Comparison of ENCODE assay signal across 13 mouse cellular contexts in genomic region chr19:23795156-23795555, GRCm38 (mm10). TPM values are rescaled to one million over a fixed set of nuclear protein-coding genes. Genes with fewer than 3 reads are reported as not detected.
DNase-seq lines count a peak whose midpoint lies in the region; ATAC-seq lines count a peak whose summit lies in the region.
"Had no signal": no experiment of that assay in that cellular context is flagged by ENCODE, and none has a peak within 500 bp of the region (broad histone marks: within the 10 kb centered on the region; RNA-seq: fewer than 3 reads in every experiment).

No protein-coding gene starts in this region.

- no peak overlapping the region for H3K9ac ChIP-seq in embryonic facial prominence, embryonic 14.5 days (ENCODE audit: low read depth, low read length)
- no peak overlapping the region for H3K9ac ChIP-seq in hindbrain, embryonic 14.5 days
- H3K9ac ChIP-seq in hindbrain, embryonic 11.5 days (ENCODE audit: low read depth, low read length) = no peak overlapping the region
- H3K9ac ChIP-seq: lung, embryonic 15.5 days had no signal

- H3K36me3 ChIP-seq in embryonic facial prominence, embryonic 14.5 days (ENCODE audit: control insufficient read depth, insufficient read depth, low read length) = no peaks in the 10 kb centered on the region
- no peaks in the 10 kb centered on the region for H3K36me3 ChIP-seq in embryonic facial prominence, embryonic 10.5 days (replicated peaks)
- no peaks in the 10 kb centered on the region for H3K36me3 ChIP-seq in hindbrain, embryonic 14.5 days (replicated peaks; ENCODE audit: control insufficient read depth, insufficient read depth)
- H3K36me3 ChIP-seq in hindbrain, embryonic 11.5 days (ENCODE audit: control insufficient read depth, insufficient read depth, low read length) = no peaks in the 10 kb centered on the region
- H3K36me3 ChIP-seq: lung, embryonic 15.5 days had no signal

- no peaks in the 10 kb centered on the region for H3K4me1 ChIP-seq in embryonic facial prominence, embryonic 14.5 days (ENCODE audit: control insufficient read depth, insufficient read depth, low read length)
- H3K4me1 ChIP-seq in embryonic facial prominence, embryonic 10.5 days = no peaks in the 10 kb centered on the region
- peaks cover 15% of the 10 kb centered on the region for H3K4me1 ChIP-seq in hindbrain, embryonic 14.5 days (replicated peaks; ENCODE audit: control insufficient read depth, insufficient read depth, low read length)
- H3K4me1 ChIP-seq in hindbrain, embryonic 11.5 days (replicated peaks; ENCODE audit: control insufficient read depth, insufficient read depth, low read length) = no peaks in the 10 kb centered on the region
- H3K4me1 ChIP-seq: lung, embryonic 15.5 days had no signal

- H3K27ac ChIP-seq in embryonic facial prominence, embryonic 14.5 days (replicated peaks; ENCODE audit: low read depth, low read length) = no peak overlapping the region
- H3K27ac ChIP-seq in embryonic facial prominence, embryonic 10.5 days (replicated peaks) = no peak overlapping the region
- H3K27ac ChIP-seq in hindbrain, embryonic 14.5 days = peak overlapping the region; percentile 4; the same call in 1 of the 2 replicates
- no peak overlapping the region for H3K27ac ChIP-seq in hindbrain, embryonic 11.5 days (ENCODE audit: low read depth, low read length)
- H3K27ac ChIP-seq: lung, embryonic 15.5 days had no signal

- DNase-seq in embryonic facial prominence, embryonic 14.5 days (ENCODE audit: low spot score) = no peak
- DNase-seq in embryonic facial prominence, embryonic 10.5 days (ENCODE audit: low spot score) = no peak
- no peak for DNase-seq in hindbrain, embryonic 14.5 days (ENCODE audit: low spot score)
- DNase-seq in hindbrain, embryonic 11.5 days (ENCODE audit: low spot score) = no peak
- DNase-seq in right cerebral cortex, adult 2 months (ENCODE audit: low spot score in 2 of 2) = peak; percentile 29 to 32
- DNase-seq in right cerebral cortex, postnatal 25 days = no peak
- no peak for DNase-seq in urinary bladder, postnatal 10 days (ENCODE audit: low spot score)
- DNase-seq: gastrocnemius, postnatal 36 days; kidney, adult 9 months; thymus, postnatal 14 days had no signal

- no peak overlapping the region for H3K4me2 ChIP-seq in embryonic facial prominence, embryonic 14.5 days (ENCODE audit: low read depth, low read length)
- H3K4me2 ChIP-seq in hindbrain, embryonic 14.5 days (replicated peaks) = no peak overlapping the region
- no peak overlapping the region for H3K4me2 ChIP-seq in hindbrain, embryonic 11.5 days (replicated peaks; ENCODE audit: low read depth, low read length)
- H3K4me2 ChIP-seq: lung, embryonic 15.5 days had no signal

- 72% methylated on average over 4 of the region's 4 CpGs for WGBS in embryonic facial prominence, embryonic 14.5 days
- WGBS in embryonic facial prominence, embryonic 10.5 days = 84% methylated on average over 4 of the region's 4 CpGs
- 37% methylated on average over 4 of the region's 4 CpGs for WGBS in hindbrain, embryonic 14.5 days
- 80% methylated on average over 4 of the region's 4 CpGs for WGBS in hindbrain, embryonic 11.5 days

- no peaks in the 10 kb centered on the region for H3K9me3 ChIP-seq in embryonic facial prominence, embryonic 14.5 days (ENCODE audit: control insufficient read depth, low read length)
- no peaks in the 10 kb centered on the region for H3K9me3 ChIP-seq in embryonic facial prominence, embryonic 10.5 days
- H3K9me3 ChIP-seq in hindbrain, embryonic 14.5 days (ENCODE audit: control insufficient read depth, low read length) = no peaks in the 10 kb centered on the region
- no peaks in the 10 kb centered on the region for H3K9me3 ChIP-seq in hindbrain, embryonic 11.5 days (ENCODE audit: control insufficient read depth, low read length)
- H3K9me3 ChIP-seq: lung, embryonic 15.5 days had no signal

- H3K4me3 ChIP-seq in embryonic facial prominence, embryonic 14.5 days (ENCODE audit: low read depth, low read length) = no peak overlapping the region
- no peak overlapping the region for H3K4me3 ChIP-seq in embryonic facial prominence, embryonic 10.5 days
- no peak overlapping the region for H3K4me3 ChIP-seq in hindbrain, embryonic 14.5 days (replicated peaks; ENCODE audit: low read length)
- H3K4me3 ChIP-seq in hindbrain, embryonic 11.5 days (ENCODE audit: low read depth, low read length) = no peak overlapping the region
- H3K4me3 ChIP-seq: lung, embryonic 15.5 days had no signal

- peak; percentile 65; the same call in 1 of the 2 replicates for ATAC-seq in embryonic facial prominence, embryonic 14.5 days (ENCODE audit: low read depth)
- peak; percentile 43; the same call in 1 of the 2 replicates for ATAC-seq in hindbrain, embryonic 14.5 days (ENCODE audit: low FRiP score)
- no peak for ATAC-seq in hindbrain, embryonic 11.5 days (ENCODE audit: low FRiP score)
- no peak for ATAC-seq in granulocyte monocyte progenitor cell, adult 5-6 weeks (replicated peaks; ENCODE audit: poor library complexity, severe bottlenecking)
- ATAC-seq: Patski had no signal

- H3K27me3 ChIP-seq in embryonic facial prominence, embryonic 14.5 days (replicated peaks; ENCODE audit: control insufficient read depth, insufficient read depth, low read length) = no peaks in the 10 kb centered on the region
- no peaks in the 10 kb centered on the region for H3K27me3 ChIP-seq in embryonic facial prominence, embryonic 10.5 days (replicated peaks; ENCODE audit: low read depth, poor library complexity, severe bottlenecking)
- H3K27me3 ChIP-seq in hindbrain, embryonic 14.5 days (ENCODE audit: control insufficient read depth, insufficient read depth, low read length) = no peaks in the 10 kb centered on the region
- H3K27me3 ChIP-seq in hindbrain, embryonic 11.5 days (ENCODE audit: control insufficient read depth, insufficient read depth, low read length) = no peaks in the 10 kb centered on the region
- H3K27me3 ChIP-seq: lung, embryonic 15.5 days had no signal

RNA-seq across cellular contexts. Expression of gene Apba1, which starts 36.5 kb away (rescaled TPM):
- polyA plus RNA-seq in embryonic facial prominence, embryonic 14.5 days (2014; fragmentation: Nextera tagmentation; extraction: Ambion mirVana) = 1.7 and 1.9 TPM in 2 replicates
- polyA plus RNA-seq in embryonic facial prominence, embryonic 10.5 days (2016; fragmentation: Nextera tagmentation; extraction: Ambion mirVana) = 0.31 TPM in 2 replicates
- 14.6 and 17.4 TPM in 2 replicates for polyA plus RNA-seq in hindbrain, embryonic 14.5 days (2014; fragmentation: Nextera tagmentation; extraction: Ambion mirVana)
- polyA plus RNA-seq in hindbrain, embryonic 11.5 days (2014; fragmentation: Nextera tagmentation; extraction: Ambion mirVana) = 2.6 TPM in 2 replicates
- total RNA-seq in granulocyte monocyte progenitor cell, adult 5-6 weeks (2014; fragmentation: Nextera tagmentation) = 12.0 and 12.4 TPM in 2 replicates
- 10.3 and 13.6 TPM in 2 replicates for total RNA-seq in granulocyte monocyte progenitor cell, adult 5-6 weeks (2017)

Comparison
In these comparisons a context has a peak if more than half of its experiments do, and no peak if none do; other contexts are left out.
1. ATAC-seq: peak in embryonic facial prominence, embryonic 14.5 days (single experiment) and hindbrain, embryonic 14.5 days (single experiment); none in hindbrain, embryonic 11.5 days (single experiment) and granulocyte monocyte progenitor cell, adult 5-6 weeks (single experiment).
2. DNase-seq: peak in right cerebral cortex, adult 2 months (2 of 2); none in embryonic facial prominence, embryonic 14.5 days (single experiment), embryonic facial prominence, embryonic 10.5 days (single experiment), hindbrain, embryonic 14.5 days (single experiment), hindbrain, embryonic 11.5 days (single experiment), right cerebral cortex, postnatal 25 days (single experiment) and urinary bladder, postnatal 10 days (single experiment).